Mouse (Mus musculus): Measurements from ENCODE around the gene Chd2. TPM values are rescaled to one million over a fixed set of nuclear protein-coding genes. Genes with fewer than 3 reads are reported as not detected.

The Chd2 gene
- polyA plus RNA-seq, 2 experiments from 2014 or later, result 223 to 256 TPM

GRCm38 (mm10) chr7:73434336-73434677, 107.3 kb downstream of the Chd2 start:
- ATAC-seq, result no peak

- no peak for ATAC-seq
Observed at GRCm38 (mm10) chr7:73433637-73434335, 107.8 kb downstream of the Chd2 start.

- no peak for ATAC-seq
Observed at GRCm38 (mm10) chr7:73428525-73428924, 113.1 kb downstream of the Chd2 start.

GRCm38 (mm10) chr7:73427794-73428193, 113.8 kb downstream of the Chd2 start:
- ATAC-seq, result no peak

- ATAC-seq, result no peak
Observed at GRCm38 (mm10) chr7:73426752-73427386, 114.8 kb downstream of the Chd2 start.

GRCm38 (mm10) chr7:73426235-73426634, 115.4 kb downstream of the Chd2 start:
- ATAC-seq, result no peak

- ATAC-seq, result no peak
Observed at GRCm38 (mm10) chr7:73425451-73425850, 116.2 kb downstream of the Chd2 start.

- no peak for ATAC-seq
Observed at GRCm38 (mm10) chr7:73424705-73425104, 116.9 kb downstream of the Chd2 start.

GRCm38 (mm10) chr7:73424243-73424642, 117.4 kb downstream of the Chd2 start:
- ATAC-seq, result no peak

- ATAC-seq, result no peak
Observed at GRCm38 (mm10) chr7:73423236-73423635, 118.4 kb downstream of the Chd2 start.

GRCm38 (mm10) chr7:73422223-73423113, 119.2 kb downstream of the Chd2 start:
- ATAC-seq, result peak; percentile 84

- ATAC-seq, result no peak
Observed at GRCm38 (mm10) chr7:73421278-73422015, 120.2 kb downstream of the Chd2 start.

- ATAC-seq, result no peak
Observed at GRCm38 (mm10) chr7:73420827-73421226, 120.8 kb downstream of the Chd2 start.

- ATAC-seq, result no peak
Observed at GRCm38 (mm10) chr7:73419375-73419774, 122.3 kb downstream of the Chd2 start.

- no peak for ATAC-seq
Observed at GRCm38 (mm10) chr7:73414192-73414591, 127.4 kb downstream of the Chd2 start.

- ATAC-seq, result no peak
Observed at GRCm38 (mm10) chr7:73412419-73412818, 129.2 kb downstream of the Chd2 start.

GRCm38 (mm10) chr7:73411986-73412385, 129.6 kb downstream of the Chd2 start:
- no peak for ATAC-seq

GRCm38 (mm10) chr7:73411523-73411922, 130.1 kb downstream of the Chd2 start:
- ATAC-seq, result no peak

- ATAC-seq, result no peak
Observed at GRCm38 (mm10) chr7:73405550-73405949, 136.1 kb downstream of the Chd2 start.

GRCm38 (mm10) chr7:73403538-73403937, 138.1 kb downstream of the Chd2 start:
- ATAC-seq, result no peak

- no peak for ATAC-seq
Observed at GRCm38 (mm10) chr7:73402671-73403070, 139.0 kb downstream of the Chd2 start.

GRCm38 (mm10) chr7:73402106-73402505, 139.5 kb downstream of the Chd2 start:
- ATAC-seq, result no peak

Measured in CD4-positive, CD25-positive, alpha-beta regulatory T cell, adult 4 months (primary cell).